Mouse (Mus musculus): Measurements from ENCODE around the gene Rfc2.
"Not testable (repeated sequence)": the region's sequence is repeated elsewhere in the genome, so short reads cannot be mapped to it uniquely, and the experiment has no call there.

Gene Rfc2

GRCm38 (mm10) chr5:134611810-134612521, 30.8 kb downstream of the Rfc2 start:
- DNase-seq, result no peak

GRCm38 (mm10) chr5:134613727-134614126, 32.6 kb downstream of the Rfc2 start:
- no peak for DNase-seq

- no peak for DNase-seq
Measured at GRCm38 (mm10) chr5:134614296-134614695, 33.1 kb downstream of the Rfc2 start.

- DNase-seq, result no peak
Measured at GRCm38 (mm10) chr5:134614802-134615201, 33.6 kb downstream of the Rfc2 start, which contains the start of gene Lat2. Gene Lat2 (minus strand): TSS chr5:134615025.

- DNase-seq, result no peak
Measured at GRCm38 (mm10) chr5:134615380-134615779, 34.2 kb downstream of the Rfc2 start.

GRCm38 (mm10) chr5:134615780-134616179, 34.6 kb downstream of the Rfc2 start:
- DNase-seq, result no peak

GRCm38 (mm10) chr5:134617071-134617470, 35.9 kb downstream of the Rfc2 start:
- peak; percentile 44 for DNase-seq

GRCm38 (mm10) chr5:134620457-134620856, 39.3 kb downstream of the Rfc2 start:
- DNase-seq, result no peak

GRCm38 (mm10) chr5:134621099-134621640, 40.0 kb downstream of the Rfc2 start:
- no peak for DNase-seq

- DNase-seq, result peak; percentile 53
Measured at GRCm38 (mm10) chr5:134622069-134622468, 40.9 kb downstream of the Rfc2 start.

- DNase-seq, result no peak
Measured at GRCm38 (mm10) chr5:134629508-134629907, 48.3 kb downstream of the Rfc2 start.

GRCm38 (mm10) chr5:134630835-134631234, 49.7 kb downstream of the Rfc2 start:
- DNase-seq, result no peak

GRCm38 (mm10) chr5:134632841-134633240, 51.7 kb downstream of the Rfc2 start:
- DNase-seq, result no peak

GRCm38 (mm10) chr5:134637820-134638367, 56.7 kb downstream of the Rfc2 start:
- DNase-seq, result no peak

- DNase-seq, result no peak
Measured at GRCm38 (mm10) chr5:134638461-134639268, 57.5 kb downstream of the Rfc2 start.

- peak; percentile 97 for DNase-seq
Measured at GRCm38 (mm10) chr5:134639269-134639682, 58.1 kb downstream of the Rfc2 start, which contains the start of gene Eif4h. Gene Eif4h (minus strand): TSS chr5:134639490.

- no peak for DNase-seq
Measured at GRCm38 (mm10) chr5:134640371-134640770, 59.2 kb downstream of the Rfc2 start.

GRCm38 (mm10) chr5:134644121-134644520, 63.0 kb downstream of the Rfc2 start:
- DNase-seq, result no peak

- no peak for DNase-seq
Measured at GRCm38 (mm10) chr5:134644643-134645118, 63.5 kb downstream of the Rfc2 start.

GRCm38 (mm10) chr5:134646461-134646860, 65.3 kb downstream of the Rfc2 start:
- no peak for DNase-seq

- DNase-seq, result no peak
Measured at GRCm38 (mm10) chr5:134647394-134647793, 66.2 kb downstream of the Rfc2 start.

GRCm38 (mm10) chr5:134648976-134649375, 67.8 kb downstream of the Rfc2 start:
- not testable (repeated sequence) for DNase-seq

- DNase-seq, result no peak
Measured at GRCm38 (mm10) chr5:134650926-134651325, 69.8 kb downstream of the Rfc2 start.
